Mouse (Mus musculus): ENCODE results near the gene Ago4.

Ago4 gene

DNA sequence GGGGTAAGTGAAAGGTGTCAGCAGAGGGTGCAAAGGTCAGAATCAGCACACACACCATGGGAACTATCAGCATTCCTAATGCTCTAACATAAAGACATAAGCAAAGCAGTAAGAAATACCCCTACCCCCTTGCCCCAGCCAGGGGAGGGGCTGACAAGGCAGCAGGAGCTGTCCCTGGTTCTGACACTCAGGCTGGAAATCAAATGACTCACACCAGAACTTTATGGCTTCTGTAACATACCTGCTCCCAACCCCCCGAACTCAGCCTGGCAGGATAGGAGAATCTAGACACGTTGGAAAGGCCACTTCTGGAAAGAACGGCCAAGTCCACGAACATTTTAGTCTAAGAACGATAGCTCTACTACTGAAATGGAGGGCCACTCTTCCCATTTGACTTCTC is 60.2 kb downstream of the Ago4 start:
- in situ Hi-C loops (cut with MboI) = no loop called here

- in situ Hi-C loops (cut with MboI) = no loop called here
These were observed 63.9 kb downstream of the Ago4 start for GRCm38 (mm10) chr4:126469334-126469733.

DNA sequence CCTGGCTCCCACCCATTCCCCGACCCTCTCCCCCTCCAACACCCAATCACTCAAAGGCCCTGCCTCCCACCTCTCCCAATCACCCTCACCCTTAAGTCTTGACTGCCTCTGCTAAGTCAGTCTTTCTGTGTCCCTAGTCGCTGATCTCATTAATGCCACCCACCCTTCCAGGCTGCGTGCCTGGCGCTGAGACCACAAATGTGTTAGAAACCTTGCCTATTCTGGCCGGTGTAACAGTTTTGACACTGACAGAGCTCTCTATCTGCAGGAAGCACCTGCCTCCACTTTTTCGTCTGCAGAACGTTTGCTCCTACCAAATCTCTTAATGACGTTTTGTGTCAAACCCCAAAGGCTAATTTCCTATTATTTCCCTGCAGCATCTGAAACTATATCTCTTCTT is 64.3 kb downstream of the Ago4 start:
- in situ Hi-C loops (cut with MboI) = no loop called here

DNA sequence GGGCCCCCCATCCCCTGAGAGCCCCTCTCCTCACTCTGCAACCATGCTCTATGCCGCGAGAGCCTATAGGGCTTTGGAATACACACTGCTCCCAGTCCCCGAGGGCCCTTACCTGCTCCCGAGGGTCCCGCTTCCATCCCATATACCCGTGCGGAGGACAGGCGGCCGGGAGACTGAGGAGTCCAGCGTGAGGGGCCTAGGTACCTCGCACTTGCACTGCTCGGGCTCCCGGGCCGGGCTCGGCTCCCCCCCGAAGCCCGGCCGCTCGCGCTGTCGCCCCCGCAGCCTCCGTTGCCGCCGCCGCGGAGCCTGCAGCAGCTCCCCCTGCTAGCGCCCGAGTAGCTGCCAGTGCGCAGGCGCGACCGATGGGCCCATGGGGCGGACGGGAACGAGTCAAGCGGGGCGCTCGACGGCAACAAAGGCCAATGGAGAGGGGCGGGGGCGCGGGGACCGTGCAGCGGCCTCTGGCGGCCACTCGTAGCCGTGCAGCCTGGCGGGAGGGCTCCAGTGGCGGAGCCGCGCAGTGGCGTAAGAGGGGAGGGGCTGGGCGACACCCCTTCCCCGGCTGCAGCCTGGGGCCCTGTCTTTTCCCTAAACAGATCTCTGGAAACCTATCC is 64.9 kb downstream of the Ago4 start, which contains the start of gene Ago1:
Ago1 (minus strand) TSS at position 299 of the 617 bp plus-strand sequence.
- in situ Hi-C loops (cut with MboI) = no loop called here

GRCm38 (mm10) chr4:126467721-126468284 is 65.5 kb downstream of the Ago4 start:
- in situ Hi-C loops (cut with MboI) = no loop called here

DNA sequence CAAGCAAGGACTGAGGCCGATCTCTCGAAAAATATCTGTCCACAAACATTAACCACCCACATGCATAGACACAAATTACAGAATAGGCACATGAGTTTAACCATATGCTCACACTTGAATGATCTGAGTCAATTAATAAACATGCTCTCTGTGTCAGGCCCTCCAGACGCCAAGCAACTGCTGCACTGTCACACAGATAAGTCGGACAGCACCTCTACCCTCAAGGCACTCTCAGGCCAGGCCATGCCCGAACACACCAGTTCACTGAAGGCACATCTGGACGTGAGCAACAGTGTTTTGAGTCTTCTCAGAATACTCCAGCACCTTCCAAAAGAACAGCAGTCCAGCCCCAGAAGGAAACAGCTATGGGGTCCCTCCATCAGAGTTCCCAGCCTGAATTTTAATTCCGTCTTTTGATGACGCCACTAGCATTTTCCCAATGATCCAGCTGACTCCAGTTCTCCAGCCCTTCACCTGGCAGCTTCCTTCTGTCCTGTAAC is 67.0 kb downstream of the Ago4 start:
- in situ Hi-C loops (cut with MboI) = no loop called here

DNA sequence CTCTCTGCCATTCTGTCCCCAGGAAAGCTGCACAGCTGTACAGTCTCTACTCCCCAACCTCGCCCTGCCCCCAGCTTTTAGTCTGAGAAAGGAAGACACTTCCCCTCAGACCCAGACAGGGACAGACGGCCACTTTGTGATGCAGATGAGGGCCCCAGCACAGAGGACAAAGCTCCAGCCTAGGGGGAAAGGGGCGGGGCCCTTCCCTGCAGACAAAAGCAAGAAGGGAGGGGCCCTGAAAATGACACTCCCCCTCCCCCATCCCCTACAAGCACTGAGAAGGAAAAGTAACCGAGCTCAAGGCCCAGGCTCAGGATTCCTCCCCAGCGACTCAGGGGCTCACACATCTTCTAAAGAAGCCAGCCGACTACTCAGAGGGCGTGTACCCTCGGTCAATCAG is 67.4 kb downstream of the Ago4 start:
- in situ Hi-C loops (cut with MboI) = no loop called here

- in situ Hi-C loops (cut with MboI) = no loop called here
These were observed 68.4 kb downstream of the Ago4 start for GRCm38 (mm10) chr4:126464892-126465235.

- in situ Hi-C loops (cut with MboI) = no loop called here
These were observed 68.9 kb downstream of the Ago4 start for GRCm38 (mm10) chr4:126464189-126464891.

- in situ Hi-C loops (cut with MboI) = no loop called here
These were observed 77.8 kb downstream of the Ago4 start for GRCm38 (mm10) chr4:126455441-126455840.

- in situ Hi-C loops (cut with MboI) = no loop called here
These were observed 78.6 kb downstream of the Ago4 start for GRCm38 (mm10) chr4:126454547-126455254.

GRCm38 (mm10) chr4:126450268-126450667 is 83.0 kb downstream of the Ago4 start:
- in situ Hi-C loops (cut with MboI) = no loop called here

DNA sequence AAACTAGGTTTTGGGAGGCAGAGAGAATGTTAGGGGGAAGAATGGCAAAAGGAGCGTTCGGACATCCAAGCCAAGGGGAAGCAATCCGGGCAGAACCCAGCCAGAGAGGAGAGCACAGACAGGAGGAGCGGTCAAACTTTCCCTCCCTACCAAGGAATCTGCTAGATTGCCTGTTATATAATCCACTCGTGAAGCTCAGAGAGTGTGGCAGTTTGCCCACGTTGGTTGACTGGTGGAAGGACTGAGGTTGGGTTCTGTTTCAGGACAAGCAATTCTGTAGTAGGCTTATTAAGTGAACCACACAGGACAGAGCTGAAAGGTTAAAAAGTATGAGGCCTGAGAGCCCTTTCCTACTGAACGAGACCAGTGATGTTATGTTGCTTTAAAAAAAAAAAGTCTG is 86.1 kb downstream of the Ago4 start:
- in situ Hi-C loops (cut with MboI) = no loop called here

GRCm38 (mm10) chr4:126444528-126444927 is 88.7 kb downstream of the Ago4 start:
- in situ Hi-C loops (cut with MboI) = no loop called here

Measured in mature B cell (primary cell).